Mouse (Mus musculus) lung, postnatal 0 days (tissue): ENCODE results near the gene Cyb5r1. TPM values are rescaled to one million over a fixed set of nuclear protein-coding genes. Genes with fewer than 3 reads are reported as not detected.

Experiments
- ATAC-seq: fragments of 200-750 bp; cut with Nextera tagmentation; 2 replicates; pipeline ENCODE4 v1.8.0; 2017; ENCODE audit warnings: moderate library complexity
- DNase-seq: peaks from one replicate; pipeline ENCODE4 v3.0.0-alpha.2; 2016; ENCODE audit warnings: low spot score
- H3K27ac ChIP-seq: fragments of 300-500 bp; sonication (generic); 2 replicates; pipeline ENCODE4 v1.5.1; 2014; ENCODE audit warnings: antibody characterized with exemption, mild to moderate bottlenecking, low read length, mixed read lengths
- H3K27me3 ChIP-seq: fragments of 300-500 bp; sonication (generic); replicated peaks from 2 replicates; pipeline ENCODE4 v1.6.1; 2014; ENCODE audit warnings: low read length, mixed read lengths; ENCODE audit not compliant: insufficient read depth
- H3K36me3 ChIP-seq: fragments of 300-500 bp; sonication (generic); 2 replicates; pipeline ENCODE4 v1.6.1; 2014; ENCODE audit warnings: low read length, mixed read lengths; ENCODE audit not compliant: insufficient read depth
- H3K4me1 ChIP-seq: fragments of 300-500 bp; sonication (generic); 2 replicates; pipeline ENCODE4 v1.6.1; 2014; ENCODE audit warnings: antibody characterized with exemption, low read depth, low read length, mixed read lengths; ENCODE audit not compliant: insufficient read depth
- H3K4me2 ChIP-seq: fragments of 300-500 bp; sonication (generic); replicated peaks from 2 replicates; pipeline ENCODE4 v1.6.1; 2014; ENCODE audit warnings: low read depth, mild to moderate bottlenecking, low read length, moderate library complexity, mixed read lengths
- H3K4me3 ChIP-seq: fragments of 300-500 bp; sonication (generic); 2 replicates; pipeline ENCODE4 v1.5.1; 2014; ENCODE audit warnings: low read depth, low read length
- H3K9ac ChIP-seq: fragments of 300-500 bp; sonication (generic); replicated peaks from 2 replicates; pipeline ENCODE4 v1.6.1; 2014; ENCODE audit warnings: low read depth, mild to moderate bottlenecking
- H3K9me3 ChIP-seq: fragments of 300-500 bp; sonication (generic); 2 replicates; pipeline ENCODE4 v1.6.1; 2016; ENCODE audit warnings: low read length, mixed read lengths
- CTCF ChIP-seq: IDR thresholded peaks from 2 replicates; pipeline ENCODE4 v1.5.1; 2016; ENCODE audit warnings: antibody characterized with exemption, mild to moderate bottlenecking
- EP300 ChIP-seq: IDR thresholded peaks from 2 replicates; pipeline ENCODE4 v1.6.1; 2016; ENCODE audit warnings: antibody characterized with exemption, mild to moderate bottlenecking, control low read depth
- WGBS: fragments of 180-500 bp; shearing (Covaris S2); extraction: QIAGEN DNeasy Blood & Tissue Kit; methylation state at CpG from one replicate; pipeline ENCODE4 v1.1.7; 2014; 5-methylcytosine and 5-hydroxymethylcytosine counted together
- polyA plus RNA-seq: library from polyadenylated mRNA; unstranded; fragments of >200 nt; fragmentation: Nextera tagmentation; extraction: Ambion mirVana; gene quantifications from 2 replicates; pipeline ENCODE4 v1.2.1, GENCODE M21; 2015

The Cyb5r1 gene
- polyA plus RNA-seq, 1 experiment from 2014 or later, result 15.3 TPM

DNA sequence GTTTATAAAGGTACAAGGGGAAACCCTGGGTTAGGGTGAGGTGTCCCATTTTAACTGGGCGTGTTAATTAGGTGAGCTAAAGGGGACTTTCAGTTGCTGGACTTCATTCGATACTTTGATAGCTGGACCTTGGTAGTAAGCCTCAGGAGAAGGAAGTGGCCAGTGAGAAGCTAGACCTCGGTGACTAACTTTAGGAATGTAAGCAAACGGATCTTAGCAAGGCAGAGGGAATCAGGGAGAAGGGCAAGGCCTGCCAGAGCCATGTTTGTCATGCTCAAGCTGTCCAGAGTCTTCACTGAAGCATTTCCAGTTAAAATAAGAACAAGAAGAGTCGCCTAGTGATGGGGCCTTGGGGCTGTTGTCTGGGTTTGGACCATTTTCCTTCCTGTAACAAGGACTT, 39.9 kb upstream of the Cyb5r1 start:
- ATAC-seq (no peak), DNase-seq (no peak)
- no peaks in the 10 kb centered on the region for H3K9me3 ChIP-seq
- no peaks in the 10 kb centered on the region for H3K27me3 ChIP-seq
- no peaks in the 10 kb centered on the region for H3K36me3 ChIP-seq
- no peak overlapping the region for H3K27ac ChIP-seq
- TF ChIP-seq EP300 (no peak), CTCF (no peak)
- no peak overlapping the region for H3K4me3 ChIP-seq
- H3K4me1 ChIP-seq, result peaks cover 5% of the 10 kb centered on the region; the same call in 1 of the 2 replicates
- H3K4me2 ChIP-seq, result no peak overlapping the region
- WGBS, result 55% methylated on average over 5 of the region's 5 CpGs
- H3K9ac ChIP-seq, result no peak overlapping the region

GRCm38 (mm10) chr1:134368777-134369337, 36.5 kb upstream of the Cyb5r1 start:
- H3K36me3 ChIP-seq, result no peaks in the 10 kb centered on the region
- WGBS, result 37% methylated on average over 9 of the region's 9 CpGs
- no peaks in the 10 kb centered on the region for H3K9me3 ChIP-seq
- TF ChIP-seq EP300, result no peak
- peak; percentile 75 for TF ChIP-seq CTCF
- H3K27me3 ChIP-seq, result no peaks in the 10 kb centered on the region
- no peak overlapping the region for H3K4me2 ChIP-seq
- ATAC-seq, result no peak
- no peaks in the 10 kb centered on the region for H3K4me1 ChIP-seq
- H3K27ac ChIP-seq, result no peak overlapping the region
- H3K4me3 ChIP-seq, result no peak overlapping the region
- DNase-seq, result peak; percentile 82
- no peak overlapping the region for H3K9ac ChIP-seq

DNA sequence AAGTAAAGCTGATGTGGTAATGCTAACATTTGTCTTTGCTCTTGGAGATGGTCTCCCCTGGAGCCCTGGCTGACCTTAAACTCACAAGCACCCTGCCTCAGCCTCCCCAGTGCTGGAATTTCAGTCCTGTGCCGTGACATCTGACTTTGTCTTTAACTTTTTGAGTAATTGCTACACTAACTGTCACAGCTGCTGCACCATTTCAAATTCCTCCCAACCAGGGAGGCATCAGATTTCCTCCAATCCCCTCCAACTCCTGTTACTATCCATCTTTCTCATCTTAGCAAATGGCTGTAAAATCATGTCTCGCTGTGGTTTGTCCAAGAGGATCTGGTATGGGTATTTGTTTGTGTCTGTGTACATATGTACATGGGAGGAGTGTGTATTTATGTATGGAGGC, 31.2 kb upstream of the Cyb5r1 start:
- Histone ChIP-seq H3K9me3 (no peaks in the 10 kb centered on the region), H3K27ac (no peak overlapping the region), H3K4me2 (no peak overlapping the region), H3K4me1 (no peaks in the 10 kb centered on the region), H3K4me3 (no peak overlapping the region), H3K27me3 (no peaks in the 10 kb centered on the region), H3K36me3 (no peaks in the 10 kb centered on the region), H3K9ac (no peak overlapping the region)
- DNase-seq (no peak), ATAC-seq (no peak)
- TF ChIP-seq EP300, result no peak
- TF ChIP-seq CTCF, result no peak
- 69% methylated on average over 2 of the region's 2 CpGs for WGBS

- Histone ChIP-seq H3K4me1 (peaks cover 3% of the 10 kb centered on the region; the same call in 1 of the 2 replicates), H3K27me3 (no peaks in the 10 kb centered on the region), H3K4me2 (peak overlapping the region; percentile 60; the same call in 1 of the 2 replicates), H3K4me3 (no peak overlapping the region), H3K9me3 (no peaks in the 10 kb centered on the region), H3K27ac (no peak overlapping the region), H3K9ac (no peak overlapping the region), H3K36me3 (no peaks in the 10 kb centered on the region)
- DNase-seq (no peak), ATAC-seq (no peak)
- 53% methylated on average over 2 of the region's 2 CpGs for WGBS
- TF ChIP-seq EP300, result no peak
- no peak for TF ChIP-seq CTCF
Measured at GRCm38 (mm10) chr1:134381051-134381450, 24.3 kb upstream of the Cyb5r1 start.

- H3K9me3 ChIP-seq, result no peaks in the 10 kb centered on the region
- H3K4me3 ChIP-seq, result peak overlapping the region; percentile 14
- 0 out of 2 replicates have a peak overlapping the region, but pooled peaks have one; percentile 16 for H3K9ac ChIP-seq
- WGBS, result 1% methylated on average over 19 of the region's 19 CpGs
- no peaks in the 10 kb centered on the region for H3K36me3 ChIP-seq
- H3K4me1 ChIP-seq, result peaks cover 3% of the 10 kb centered on the region; the same call in 1 of the 2 replicates
- no peaks in the 10 kb centered on the region for H3K27me3 ChIP-seq
- TF ChIP-seq EP300 (no peak), CTCF (no peak)
- ATAC-seq, result no peak
- peak; percentile 44 for DNase-seq
- peak overlapping the region; percentile 60 for H3K4me2 ChIP-seq
- H3K27ac ChIP-seq, result no peak overlapping the region
Measured at GRCm38 (mm10) chr1:134381795-134382625, 23.3 kb upstream of the Cyb5r1 start.

GRCm38 (mm10) chr1:134384581-134384980, 20.8 kb upstream of the Cyb5r1 start:
- TF ChIP-seq EP300, result no peak
- no peak for TF ChIP-seq CTCF

More at GRCm38 (mm10) chr1:134384581-134384980, 20.8 kb upstream of the Cyb5r1 start:
- Histone ChIP-seq H3K4me3 (no peak overlapping the region), H3K4me2 (no peak overlapping the region), H3K27ac (no peak overlapping the region), H3K9ac (no peak overlapping the region), H3K4me1 (peaks cover 3% of the 10 kb centered on the region; the same call in 1 of the 2 replicates), H3K36me3 (no peaks in the 10 kb centered on the region), H3K9me3 (no peaks in the 10 kb centered on the region), H3K27me3 (no peaks in the 10 kb centered on the region)
- WGBS, result 79% methylated on average over 4 of the region's 4 CpGs
- ATAC-seq, result no peak
- DNase-seq, result no peak
